Mouse (Mus musculus) liver, postnatal 0 days (tissue): ENCODE results near the gene Qrich2. TPM values are rescaled to one million over a fixed set of nuclear protein-coding genes. Genes with fewer than 3 reads are reported as not detected.
"Not testable (repeated sequence)": the region's sequence is repeated elsewhere in the genome, so short reads cannot be mapped to it uniquely, and the experiment has no call there.

Experiments
- ATAC-seq: fragments of 200-750 bp; cut with Nextera tagmentation; 2 replicates; pipeline ENCODE4 v1.8.0; 2017; ENCODE audit warnings: mild to moderate bottlenecking, moderate library complexity
- DNase-seq: peaks from one replicate; pipeline ENCODE4 v3.0.0-alpha.2; 2016
- H3K27ac ChIP-seq: fragments of 300-500 bp; sonication (generic); 2 replicates; pipeline ENCODE4 v1.5.1; 2014; ENCODE audit warnings: antibody characterized with exemption, moderate library complexity, mild to moderate bottlenecking, low read depth
- H3K27me3 ChIP-seq: fragments of 300-500 bp; sonication (generic); 2 replicates; pipeline ENCODE4 v1.6.1; 2014; ENCODE audit warnings: low read length, control low read depth, mixed read lengths; ENCODE audit not compliant: insufficient read depth
- H3K36me3 ChIP-seq: fragments of 300-500 bp; sonication (generic); replicated peaks from 2 replicates; pipeline ENCODE4 v1.6.1; 2014; ENCODE audit warnings: mild to moderate bottlenecking, control low read depth, low read length, moderate library complexity, mixed read lengths; ENCODE audit not compliant: insufficient read depth
- H3K4me1 ChIP-seq: fragments of 300-500 bp; sonication (generic); 2 replicates; pipeline ENCODE4 v1.6.1; 2014; ENCODE audit warnings: antibody characterized with exemption, mild to moderate bottlenecking, control low read depth; ENCODE audit not compliant: insufficient read depth
- H3K4me2 ChIP-seq: fragments of 300-500 bp; sonication (generic); 2 replicates; pipeline ENCODE4 v1.6.1; 2014; ENCODE audit warnings: low read depth, mild to moderate bottlenecking, low read length, moderate library complexity, mixed read lengths
- H3K4me3 ChIP-seq: fragments of 300-500 bp; sonication (generic); 2 replicates; pipeline ENCODE4 v1.5.1; 2014; ENCODE audit warnings: low read depth, low read length
- H3K9ac ChIP-seq: fragments of 300-500 bp; sonication (generic); replicated peaks from 2 replicates; pipeline ENCODE4 v1.6.1; 2014; ENCODE audit warnings: mild to moderate bottlenecking, moderate library complexity
- H3K9me3 ChIP-seq: fragments of 300-500 bp; sonication (generic); 2 replicates; pipeline ENCODE4 v1.6.1; 2016; ENCODE audit warnings: mild to moderate bottlenecking, control low read depth, low read length, mixed read lengths
- CTCF ChIP-seq: sonication (generic); IDR thresholded peaks from 2 replicates; pipeline ENCODE4 v1.5.1; 2016; ENCODE audit warnings: antibody characterized with exemption, low read depth
- EP300 ChIP-seq: IDR thresholded peaks from 2 replicates; pipeline ENCODE4 v1.6.1; 2016; ENCODE audit warnings: antibody characterized with exemption, low read depth, mild to moderate bottlenecking
- WGBS: fragments of 180-500 bp; shearing (Covaris S2); extraction: QIAGEN DNeasy Blood & Tissue Kit; methylation state at CpG from one replicate; pipeline ENCODE4 v1.1.7; 2014; ENCODE audit not compliant: insufficient replicate concordance; 5-methylcytosine and 5-hydroxymethylcytosine counted together
- polyA plus RNA-seq: library from polyadenylated mRNA; unstranded; fragments of >200 nt; fragmentation: Nextera tagmentation; extraction: Ambion mirVana; gene quantifications from 2 replicates; pipeline ENCODE4 v1.2.1, GENCODE M21; 2015

Qrich2 gene
- polyA plus RNA-seq, 1 experiment from 2014 or later, result not detected

DNA sequence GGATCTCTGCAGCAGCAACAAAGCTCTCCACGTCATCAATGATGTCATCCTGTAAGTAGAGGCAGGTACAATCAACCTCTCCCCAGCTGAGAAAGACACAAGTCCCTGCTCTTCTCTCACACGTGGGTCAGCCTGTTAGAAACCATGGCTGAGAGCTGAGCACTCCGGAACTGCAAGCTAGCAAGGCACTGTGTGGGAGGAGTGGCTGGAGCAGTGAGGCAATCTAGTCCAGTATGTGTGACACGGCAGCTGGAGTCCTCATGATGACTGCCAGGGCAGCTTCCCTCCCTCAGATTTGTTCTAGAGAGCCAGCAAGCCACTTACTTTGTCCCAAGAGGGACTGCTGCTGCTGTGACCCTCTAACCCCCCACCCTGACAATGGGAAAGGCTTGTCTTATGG, 6.2 kb upstream of the Qrich2 start:
- no peak for ATAC-seq

DNA sequence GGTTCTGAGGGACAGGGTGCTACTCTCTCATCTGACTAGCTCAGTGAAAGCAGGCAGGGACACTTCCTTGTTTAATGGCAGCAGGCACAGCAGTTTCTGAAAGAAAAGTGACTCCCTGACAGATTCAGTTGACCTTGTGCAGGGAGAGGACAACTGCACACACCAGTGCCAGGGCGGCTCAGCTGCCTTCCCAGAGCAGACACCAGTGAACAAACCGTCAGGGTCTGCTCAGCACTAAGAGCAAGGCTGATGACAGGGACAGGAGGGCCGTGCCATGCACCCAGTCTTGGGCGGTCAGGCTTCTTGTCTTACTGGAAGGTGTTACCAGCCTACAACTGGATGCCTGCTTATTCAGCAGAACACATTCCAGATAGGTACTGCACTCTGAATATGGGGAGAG, 4.9 kb upstream of the Qrich2 start:
- Histone ChIP-seq H3K4me1 (peaks cover 4% of the 10 kb centered on the region; the same call in 1 of the 2 replicates), H3K4me3 (no peak overlapping the region), H3K27me3 (no peaks in the 10 kb centered on the region), H3K9ac (no peak overlapping the region), H3K36me3 (peaks cover 36% of the 10 kb centered on the region), H3K9me3 (no peaks in the 10 kb centered on the region), H3K4me2 (no peak overlapping the region), H3K27ac (no peak overlapping the region)
- DNase-seq (no peak), ATAC-seq (no peak)
- TF ChIP-seq EP300 (no peak), CTCF (no peak)
- WGBS, result 83% methylated on average over 4 of the region's 4 CpGs

More for the DNA sequence above, 6.2 kb upstream of the Qrich2 start:
- TF ChIP-seq EP300 (no peak), CTCF (no peak)
- H3K27me3 ChIP-seq, result no peaks in the 10 kb centered on the region
- no peak overlapping the region for H3K27ac ChIP-seq
- H3K4me2 ChIP-seq, result no peak overlapping the region
- no peak overlapping the region for H3K4me3 ChIP-seq
- no peaks in the 10 kb centered on the region for H3K9me3 ChIP-seq
- no peak overlapping the region for H3K9ac ChIP-seq
- H3K36me3 ChIP-seq, result peaks cover 48% of the 10 kb centered on the region
- WGBS, result 63% methylated on average over 4 of the region's 4 CpGs
- H3K4me1 ChIP-seq, result peaks cover 4% of the 10 kb centered on the region; the same call in 1 of the 2 replicates
- no peak for DNase-seq

DNA sequence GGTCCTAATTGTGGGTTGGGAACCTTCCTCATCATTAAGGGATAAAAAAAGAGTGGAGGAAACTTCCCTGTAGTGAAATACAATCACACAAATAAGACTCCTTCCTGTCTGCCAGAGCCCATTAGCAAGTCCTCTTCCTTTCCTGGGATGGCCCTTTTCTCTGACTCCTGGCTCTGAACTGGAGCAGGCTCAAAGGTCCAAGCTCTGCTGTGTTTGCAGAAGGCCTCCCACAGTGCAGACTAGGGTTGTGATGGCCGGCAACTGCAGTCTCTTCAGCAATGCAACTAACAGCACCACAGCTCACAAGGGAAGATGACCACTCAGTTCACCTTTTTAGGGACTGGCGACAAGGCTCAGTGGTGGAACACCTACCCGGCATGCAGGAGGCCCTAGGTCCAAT, 4.2 kb upstream of the Qrich2 start:
- Histone ChIP-seq H3K27ac (no peak overlapping the region), H3K4me3 (no peak overlapping the region), H3K27me3 (no peaks in the 10 kb centered on the region), H3K4me1 (peaks cover 4% of the 10 kb centered on the region; the same call in 1 of the 2 replicates), H3K9me3 (no peaks in the 10 kb centered on the region), H3K4me2 (no peak overlapping the region), H3K9ac (no peak overlapping the region), H3K36me3 (peaks cover 32% of the 10 kb centered on the region)
- peak; percentile 62 for ATAC-seq
- 75% methylated on average over 3 of the region's 3 CpGs for WGBS
- TF ChIP-seq EP300 (no peak), CTCF (no peak)
- no peak for DNase-seq

DNA sequence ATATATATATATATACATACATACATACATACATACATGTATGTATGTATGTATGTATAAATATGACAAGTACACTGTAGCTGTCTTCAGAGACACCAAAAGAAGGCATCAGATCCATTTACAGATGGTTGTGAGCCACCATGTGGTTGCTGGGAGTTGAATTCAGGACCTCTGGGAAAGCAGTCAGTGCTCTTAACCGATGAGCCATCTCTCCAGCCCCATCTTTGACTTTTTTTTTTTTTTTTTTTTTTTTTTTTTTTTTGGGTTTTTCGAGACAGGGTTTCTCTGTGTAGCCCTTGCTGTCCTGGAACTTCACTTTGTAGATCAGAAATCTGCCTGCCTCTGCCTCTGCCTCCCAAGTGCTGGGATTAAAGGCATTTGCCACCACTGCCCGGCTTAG, 2.3 kb upstream of the Qrich2 start:
- not testable (repeated sequence) for H3K4me1 ChIP-seq, H3K9ac ChIP-seq, H3K9me3 ChIP-seq, H3K4me2 ChIP-seq, H3K27me3 ChIP-seq, ATAC-seq, H3K4me3 ChIP-seq, DNase-seq, H3K27ac ChIP-seq
- peaks cover 25% of the 10 kb centered on the region for H3K36me3 ChIP-seq
- WGBS, result 57% methylated on average over 3 of the region's 3 CpGs

DNA sequence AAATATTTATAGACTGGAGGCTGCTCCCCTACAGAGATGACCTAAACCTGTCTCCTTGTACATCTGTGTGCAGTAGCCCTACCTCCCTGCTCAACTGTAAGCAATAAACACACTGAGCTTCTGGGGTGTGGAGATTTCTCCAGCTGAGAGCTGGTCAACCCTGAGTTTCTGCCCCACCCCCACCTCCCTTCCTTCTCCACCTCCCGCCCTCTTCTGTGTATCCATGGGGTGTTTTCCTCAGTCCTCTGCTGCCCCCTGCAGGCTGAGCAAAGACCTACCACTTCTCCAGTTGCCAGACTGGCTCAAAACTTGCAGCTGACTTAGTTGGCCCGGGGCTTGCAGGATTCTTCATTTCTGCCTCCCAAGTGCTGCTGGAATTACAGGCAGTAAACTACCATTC, 2.2 kb downstream of the Qrich2 start:
- DNase-seq, result peak; percentile 91
- H3K27me3 ChIP-seq, result no peaks in the 10 kb centered on the region
- no peaks in the 10 kb centered on the region for H3K36me3 ChIP-seq
- peak; percentile 79 for ATAC-seq
- TF ChIP-seq EP300 (no peak), CTCF (peak; percentile 92)
- no peaks in the 10 kb centered on the region for H3K4me1 ChIP-seq
- no peak overlapping the region for H3K27ac ChIP-seq
- no peak overlapping the region for H3K4me2 ChIP-seq
- no peaks in the 10 kb centered on the region for H3K9me3 ChIP-seq
- no peak overlapping the region for H3K4me3 ChIP-seq
- H3K9ac ChIP-seq, result no peak overlapping the region
- WGBS, result 5% methylated on average over 2 of the region's 2 CpGs

DNA sequence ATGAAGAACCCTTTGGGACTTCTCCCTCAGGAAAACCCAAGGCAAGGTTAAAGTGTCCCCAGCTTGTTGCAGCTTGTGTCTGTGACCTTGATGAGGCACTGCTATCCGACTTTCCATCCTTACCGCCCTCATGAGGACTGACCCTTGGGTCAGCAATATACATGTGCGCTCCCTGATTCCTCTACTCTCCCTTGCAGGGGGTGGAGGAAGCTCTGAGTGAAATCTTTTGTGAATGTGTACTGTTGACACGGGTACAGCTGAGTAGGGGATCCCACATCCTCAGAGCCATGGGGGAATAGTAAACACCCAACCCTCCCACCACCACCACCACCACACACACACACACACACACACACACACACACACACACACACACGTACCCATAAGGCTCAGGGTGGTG, 2.7 kb downstream of the Qrich2 start:
- Histone ChIP-seq H3K9ac (no peak overlapping the region), H3K27ac (no peak overlapping the region), H3K9me3 (no peaks in the 10 kb centered on the region), H3K36me3 (no peaks in the 10 kb centered on the region), H3K27me3 (no peaks in the 10 kb centered on the region), H3K4me2 (no peak overlapping the region), H3K4me1 (no peaks in the 10 kb centered on the region), H3K4me3 (no peak overlapping the region)
- TF ChIP-seq CTCF, result no peak
- TF ChIP-seq EP300, result no peak
- ATAC-seq, result no peak; the same call in 1 of the 2 replicates
- DNase-seq, result no peak
- 64% methylated on average over 5 of the region's 5 CpGs for WGBS

DNA sequence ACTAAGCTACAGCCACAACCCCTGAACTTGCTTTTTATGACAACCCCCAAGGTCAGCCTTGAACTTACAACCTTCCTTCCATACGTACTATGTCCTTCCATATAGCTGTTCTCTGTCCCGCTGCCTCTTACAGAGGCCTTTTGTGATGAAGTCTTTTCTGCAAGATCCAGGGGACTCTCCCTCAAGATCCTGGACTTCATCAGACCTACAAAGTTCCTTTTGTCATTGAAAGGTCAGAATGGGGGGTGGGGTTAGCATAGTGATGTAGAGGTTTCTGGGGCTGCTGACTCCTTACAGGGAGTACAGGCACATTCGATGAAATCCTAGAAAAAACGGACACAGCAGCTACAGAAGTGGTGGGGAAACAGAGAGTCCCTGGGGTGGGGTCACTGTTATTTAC, 6.3 kb downstream of the Qrich2 start:
- 71% methylated on average over 4 of the region's 4 CpGs for WGBS
- no peaks in the 10 kb centered on the region for H3K36me3 ChIP-seq
- ATAC-seq (no peak), DNase-seq (no peak)
- no peaks in the 10 kb centered on the region for H3K9me3 ChIP-seq
- TF ChIP-seq EP300, result no peak
- no peak for TF ChIP-seq CTCF
- H3K4me3 ChIP-seq, result no peak overlapping the region
- H3K27me3 ChIP-seq, result no peaks in the 10 kb centered on the region
- no peak overlapping the region for H3K4me2 ChIP-seq
- H3K4me1 ChIP-seq, result no peaks in the 10 kb centered on the region
- H3K27ac ChIP-seq, result no peak overlapping the region
- no peak overlapping the region for H3K9ac ChIP-seq
